Mouse (Mus musculus): Measurements from ENCODE around the gene Iqgap1.

GRCm38 (mm10) chr7:80796258-80796657 is 29.5 kb downstream of the Iqgap1 start:
- no peak for TF ChIP-seq POLR2A (IDR thresholded peaks at IDR 0.05; ENCODE audit: insufficient read depth, low read depth, low read length)
- TF ChIP-seq CTCF (IDR thresholded peaks at IDR 0.05): peak; percentile 7; the same call in 1 of the 2 replicates
- TF ChIP-seq EP300 (IDR thresholded peaks at IDR 0.05; ENCODE audit: insufficient read depth, low read depth, low read length): no peak
